Mouse (Mus musculus): ENCODE measurements at regions not wholly inside any gene's neighbourhood (a gene's known extent, or its start where the extent isn't known, plus 50 kb on each side); places are given as distances from the start of the nearest gene placed in this dataset.
A peak's percentile ranks its signal among the peaks of the same experiment; 100 is the strongest.

DNA sequence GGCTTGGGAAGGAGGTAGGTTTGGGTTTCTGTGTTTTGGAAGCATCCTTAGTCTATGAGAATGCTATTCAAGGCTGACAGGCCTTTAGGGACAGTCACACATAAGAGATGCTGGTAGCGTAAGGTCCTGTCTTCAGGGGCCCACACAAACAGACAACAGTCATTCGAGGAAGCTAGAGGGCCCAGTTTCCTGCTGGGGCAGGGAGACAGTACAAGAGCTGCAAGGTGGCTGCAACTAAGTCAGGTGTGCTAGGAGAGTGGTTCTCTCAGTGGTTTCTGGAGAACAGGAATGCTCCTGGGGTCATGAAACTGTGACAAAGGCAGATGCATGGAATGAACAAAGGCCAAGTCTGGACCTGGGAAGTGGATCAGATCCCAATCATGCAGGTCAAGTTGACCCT lies 161.1 kb downstream of the Cd24a start:
- H3K4me1 ChIP-seq (ENCODE audit: control insufficient read depth, insufficient read depth, low read length): peaks cover 12% of the 10 kb centered on the region
- no peak overlapping the region for H3K27ac ChIP-seq (ENCODE audit: low read depth, low read length)

GRCm38 (mm10) chr10:43739718-43740117 lies 161.6 kb downstream of the Cd24a start:
- H3K4me2 ChIP-seq (ENCODE audit: low read depth): no peak overlapping the region
- peaks cover 12% of the 10 kb centered on the region for H3K4me1 ChIP-seq (ENCODE audit: control insufficient read depth, insufficient read depth, low read length)
- no peak overlapping the region for H3K4me3 ChIP-seq (ENCODE audit: low read depth, low read length)
- no peak overlapping the region for H3K9ac ChIP-seq (ENCODE audit: low read length)
- H3K9me3 ChIP-seq (ENCODE audit: control insufficient read depth, low read length): no peaks in the 10 kb centered on the region
- DNase-seq (ENCODE audit: low spot score) (no peak), ATAC-seq (ENCODE audit: insufficient read depth, low FRiP score, low TSS enrichment) (no peak)
- no peaks in the 10 kb centered on the region for H3K27me3 ChIP-seq (ENCODE audit: control insufficient read depth, insufficient read depth, low read length)
- 57% methylated on average over 8 of the region's 8 CpGs for WGBS
- H3K36me3 ChIP-seq (ENCODE audit: control insufficient read depth, insufficient read depth, low read length): no peaks in the 10 kb centered on the region
- no peak overlapping the region for H3K27ac ChIP-seq (ENCODE audit: low read depth, low read length)

More for the DNA sequence above, 161.1 kb downstream of the Cd24a start:
- ATAC-seq (ENCODE audit: insufficient read depth, low FRiP score, low TSS enrichment): no peak
- WGBS: 84% methylated on average over 2 of the region's 2 CpGs
- Histone ChIP-seq H3K9ac (ENCODE audit: low read length) (no peak overlapping the region), H3K4me3 (ENCODE audit: low read depth, low read length) (no peak overlapping the region), H3K9me3 (ENCODE audit: control insufficient read depth, low read length) (no peaks in the 10 kb centered on the region), H3K36me3 (ENCODE audit: control insufficient read depth, insufficient read depth, low read length) (no peaks in the 10 kb centered on the region), H3K4me2 (ENCODE audit: low read depth) (no peak overlapping the region), H3K27me3 (ENCODE audit: control insufficient read depth, insufficient read depth, low read length) (no peaks in the 10 kb centered on the region)
- DNase-seq (ENCODE audit: low spot score): no peak

- no peak for ATAC-seq (ENCODE audit: insufficient read depth, low FRiP score, low TSS enrichment)
- 40% methylated on average over 13 of the region's 13 CpGs for WGBS
- no peak overlapping the region for H3K27ac ChIP-seq (ENCODE audit: low read depth, low read length)
Observed at GRCm38 (mm10) chr10:43740204-43740865, 161.2 kb downstream of the Qrsl1 start.

GRCm38 (mm10) chr10:43741361-43742084 lies 160.0 kb downstream of the Qrsl1 start:
- no peak for ATAC-seq (ENCODE audit: insufficient read depth, low FRiP score, low TSS enrichment)
- 53% methylated on average over 18 of the region's 18 CpGs for WGBS
- Histone ChIP-seq H3K4me3 (ENCODE audit: low read depth, low read length) (no peak overlapping the region), H3K36me3 (ENCODE audit: control insufficient read depth, insufficient read depth, low read length) (no peaks in the 10 kb centered on the region), H3K9me3 (ENCODE audit: control insufficient read depth, low read length) (no peaks in the 10 kb centered on the region), H3K27me3 (ENCODE audit: control insufficient read depth, insufficient read depth, low read length) (no peaks in the 10 kb centered on the region), H3K9ac (ENCODE audit: low read length) (peak overlapping the region; percentile 7; the same call in 1 of the 2 replicates), H3K4me1 (ENCODE audit: control insufficient read depth, insufficient read depth, low read length) (peaks cover 12% of the 10 kb centered on the region), H3K4me2 (ENCODE audit: low read depth) (no peak overlapping the region), H3K27ac (ENCODE audit: low read depth, low read length) (no peak overlapping the region)
- DNase-seq (ENCODE audit: low spot score): no peak

More at GRCm38 (mm10) chr10:43740204-43740865, 161.2 kb downstream of the Qrsl1 start:
- Histone ChIP-seq H3K9ac (ENCODE audit: low read length) (no peak overlapping the region), H3K4me3 (ENCODE audit: low read depth, low read length) (no peak overlapping the region), H3K4me1 (ENCODE audit: control insufficient read depth, insufficient read depth, low read length) (peaks cover 12% of the 10 kb centered on the region), H3K9me3 (ENCODE audit: control insufficient read depth, low read length) (no peaks in the 10 kb centered on the region), H3K27me3 (ENCODE audit: control insufficient read depth, insufficient read depth, low read length) (no peaks in the 10 kb centered on the region), H3K4me2 (ENCODE audit: low read depth) (no peak overlapping the region), H3K36me3 (ENCODE audit: control insufficient read depth, insufficient read depth, low read length) (no peaks in the 10 kb centered on the region)
- peak; percentile 28 for DNase-seq (ENCODE audit: low spot score)

DNA sequence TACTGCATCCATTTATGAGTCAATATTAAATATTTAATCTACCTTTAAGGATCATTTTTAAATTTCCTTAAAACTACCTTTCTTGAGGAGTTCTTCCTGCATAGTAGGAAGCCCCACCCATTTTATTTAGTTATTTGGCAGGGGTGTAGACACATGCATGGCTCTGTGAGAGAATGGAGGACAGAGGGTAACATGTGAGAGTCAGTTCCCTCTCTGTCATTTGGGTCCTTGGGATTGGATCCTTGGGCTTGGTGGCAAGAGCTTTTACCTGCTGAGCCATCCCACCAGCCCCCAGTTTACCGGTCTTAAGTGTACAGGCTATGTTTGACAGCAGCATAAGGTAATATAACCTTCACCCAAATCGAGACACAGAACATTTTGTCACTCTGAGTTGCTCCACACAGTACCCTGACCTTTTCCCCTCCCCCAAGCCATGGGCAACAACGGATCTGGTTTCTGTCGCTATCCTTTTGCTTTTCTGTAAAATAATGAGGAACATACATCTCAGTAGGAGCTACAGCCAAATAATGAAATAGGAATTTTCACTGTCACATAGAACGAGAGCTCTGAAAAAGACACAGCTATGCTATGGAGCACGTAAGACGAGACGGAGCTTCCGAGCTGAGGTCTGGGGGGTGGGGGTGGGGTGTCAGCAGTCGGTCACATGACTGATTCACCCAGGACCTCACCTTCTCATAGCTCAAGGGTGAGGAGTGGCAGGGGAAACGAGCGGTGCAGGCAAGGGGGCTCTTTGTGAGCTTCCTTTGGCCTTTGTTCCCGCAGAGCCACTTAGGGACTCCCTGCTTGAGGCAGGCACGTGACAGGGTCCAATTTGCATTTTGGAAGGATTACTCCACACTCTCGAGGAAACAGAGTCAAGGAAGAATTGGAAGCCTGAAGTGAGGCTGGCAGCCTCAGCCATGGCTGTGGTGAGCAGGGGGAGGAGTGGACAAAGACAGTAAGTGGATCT lies 159.2 kb downstream of the Qrsl1 start:
- Histone ChIP-seq H3K27ac (ENCODE audit: low read depth, low read length) (no peak overlapping the region), H3K36me3 (ENCODE audit: control insufficient read depth, insufficient read depth, low read length) (no peaks in the 10 kb centered on the region), H3K27me3 (ENCODE audit: control insufficient read depth, insufficient read depth, low read length) (no peaks in the 10 kb centered on the region), H3K4me3 (ENCODE audit: low read depth, low read length) (no peak overlapping the region; the same call in 1 of the 2 replicates), H3K9me3 (ENCODE audit: control insufficient read depth, low read length) (no peaks in the 10 kb centered on the region), H3K9ac (ENCODE audit: low read length) (peak overlapping the region; percentile 20; the same call in 1 of the 2 replicates), H3K4me2 (ENCODE audit: low read depth) (peak overlapping the region; percentile 23), H3K4me1 (ENCODE audit: control insufficient read depth, insufficient read depth, low read length) (peaks cover 12% of the 10 kb centered on the region)
- ATAC-seq (ENCODE audit: insufficient read depth, low FRiP score, low TSS enrichment): peak; percentile 71
- 9% methylated on average over 15 of the region's 15 CpGs for whole genome bisulfite sequencing
- peak; percentile 69 for DNase-seq (ENCODE audit: low spot score)

GRCm38 (mm10) chr10:43743188-43744120 lies 158.1 kb downstream of the Qrsl1 start:
- WGBS: 93% methylated on average over 7 of the region's 7 CpGs
- DNase-seq (ENCODE audit: low spot score) (no peak), ATAC-seq (ENCODE audit: insufficient read depth, low FRiP score, low TSS enrichment) (no peak)
- no peak overlapping the region for H3K9ac ChIP-seq (ENCODE audit: low read length)
- no peaks in the 10 kb centered on the region for H3K9me3 ChIP-seq (ENCODE audit: control insufficient read depth, low read length)
- no peak overlapping the region for H3K27ac ChIP-seq (ENCODE audit: low read depth, low read length)
- peaks cover 12% of the 10 kb centered on the region for H3K4me1 ChIP-seq (ENCODE audit: control insufficient read depth, insufficient read depth, low read length)
- no peak overlapping the region for H3K4me2 ChIP-seq (ENCODE audit: low read depth)
- no peaks in the 10 kb centered on the region for H3K27me3 ChIP-seq (ENCODE audit: control insufficient read depth, insufficient read depth, low read length)
- no peak overlapping the region for H3K4me3 ChIP-seq (ENCODE audit: low read depth, low read length)
- H3K36me3 ChIP-seq (ENCODE audit: control insufficient read depth, insufficient read depth, low read length): no peaks in the 10 kb centered on the region

GRCm38 (mm10) chr10:43745931-43746630 lies 155.5 kb downstream of the Qrsl1 start:
- peaks cover 8% of the 10 kb centered on the region for H3K4me1 ChIP-seq (ENCODE audit: control insufficient read depth, insufficient read depth, low read length)
- no peaks in the 10 kb centered on the region for H3K36me3 ChIP-seq (ENCODE audit: control insufficient read depth, insufficient read depth, low read length)
- H3K27me3 ChIP-seq (ENCODE audit: control insufficient read depth, insufficient read depth, low read length): no peaks in the 10 kb centered on the region
- no peak overlapping the region for H3K9ac ChIP-seq (ENCODE audit: low read length)
- no peak for ATAC-seq (ENCODE audit: insufficient read depth, low FRiP score, low TSS enrichment)
- 73% methylated on average over 8 of the region's 8 CpGs for WGBS
- no peak overlapping the region for H3K4me3 ChIP-seq (ENCODE audit: low read depth, low read length)
- no peak for DNase-seq (ENCODE audit: low spot score)
- H3K27ac ChIP-seq (ENCODE audit: low read depth, low read length): no peak overlapping the region
- H3K4me2 ChIP-seq (ENCODE audit: low read depth): no peak overlapping the region
- H3K9me3 ChIP-seq (ENCODE audit: control insufficient read depth, low read length): no peaks in the 10 kb centered on the region

Data from neural tube, embryonic 11.5 days (tissue).